Mouse (Mus musculus) lung, postnatal 0 days (tissue): Measurements from ENCODE around the gene Defb30.

Source experiments
- CTCF ChIP-seq: IDR thresholded peaks from 2 replicates; pipeline ENCODE4 v1.5.1; 2016; ENCODE audit warnings: antibody characterized with exemption, mild to moderate bottlenecking
- EP300 ChIP-seq: IDR thresholded peaks from 2 replicates; pipeline ENCODE4 v1.6.1; 2016; ENCODE audit warnings: antibody characterized with exemption, mild to moderate bottlenecking, control low read depth

- TF ChIP-seq CTCF: no peak
- no peak for TF ChIP-seq EP300
Observed at GRCm38 (mm10) chr14:62991271-62991670, 58.5 kb downstream of the Defb30 start.
